Mouse (Mus musculus): ENCODE data around the gene Pgm3.

Gene Pgm3

GRCm38 (mm10) chr9:86569314-86569910 lies 2.2 kb downstream of the Pgm3 start:
- no peak for DNase-seq

DNA sequence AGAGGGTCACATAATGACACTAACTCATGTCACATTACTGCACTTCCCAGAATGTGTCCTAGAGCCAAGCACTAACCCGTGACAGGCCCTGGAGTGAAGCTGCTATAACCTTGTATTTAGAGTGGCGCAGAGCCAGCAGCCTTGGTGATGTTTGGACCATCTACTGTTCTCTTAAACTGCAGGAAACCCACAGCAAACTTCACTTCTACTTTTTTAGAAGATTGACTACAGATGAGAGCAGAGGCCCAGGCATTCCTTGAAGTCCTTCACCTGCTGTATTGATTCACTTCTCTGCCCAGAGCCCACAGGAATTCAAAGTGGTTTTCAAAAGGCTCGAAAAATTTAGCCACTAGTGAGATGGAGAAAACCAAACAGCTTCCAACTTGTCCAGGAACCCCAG lies 11.1 kb downstream of the Pgm3 start:
- DNase-seq = no peak

GRCm38 (mm10) chr9:86554641-86555040 lies 17.0 kb downstream of the Pgm3 start:
- no peak for DNase-seq

- DNase-seq = no peak
Measured at GRCm38 (mm10) chr9:86553886-86554285, 17.8 kb downstream of the Pgm3 start.

- no peak for DNase-seq
Measured at GRCm38 (mm10) chr9:86550717-86551116, 20.9 kb downstream of the Pgm3 start.

DNA sequence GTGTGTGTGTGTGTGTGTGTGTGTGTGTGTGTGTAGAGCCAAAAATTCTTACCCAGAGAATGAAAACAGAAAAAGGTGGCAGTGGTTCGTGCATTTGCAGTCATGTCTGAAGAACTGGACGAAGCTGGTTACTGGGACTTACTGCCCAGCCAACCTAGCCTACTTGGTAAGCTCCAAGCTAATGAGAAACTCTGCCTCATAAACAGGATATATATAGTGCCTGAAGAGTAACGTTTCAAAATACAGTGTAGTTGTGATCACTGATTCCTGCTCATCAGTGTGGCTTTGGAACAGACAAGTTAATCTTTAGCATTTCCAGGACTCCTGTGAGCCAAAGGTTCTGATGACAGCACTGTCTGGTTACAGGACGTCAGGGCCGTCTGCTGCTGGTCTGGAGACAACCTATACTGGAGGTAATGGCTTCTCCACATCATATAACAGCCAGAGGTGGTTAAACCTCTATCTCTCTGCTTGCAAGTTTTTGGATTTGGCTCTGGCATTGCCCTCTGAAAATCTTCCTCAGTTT lies 21.9 kb downstream of the Pgm3 start:
- no peak for DNase-seq

DNA sequence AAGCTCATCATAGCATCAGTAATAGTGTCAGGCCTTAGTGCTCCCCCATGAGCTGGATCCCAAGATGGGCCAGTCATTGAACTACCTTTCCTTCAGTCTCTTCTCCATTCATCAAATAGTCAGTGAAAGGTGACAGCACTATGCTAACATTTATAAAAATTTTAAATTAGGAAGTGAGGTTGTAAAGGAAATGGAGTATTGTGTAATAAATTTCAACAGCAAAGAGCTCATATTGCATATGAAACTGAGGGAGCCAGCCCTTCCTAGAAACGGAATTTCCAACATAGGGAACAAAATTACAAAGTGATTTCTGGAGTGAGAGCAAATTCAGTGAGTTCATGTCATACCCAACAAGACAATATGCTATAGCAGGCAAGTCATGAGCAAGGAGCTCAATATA lies 27.1 kb downstream of the Pgm3 start:
- DNase-seq = no peak

- DNase-seq = no peak
Measured at GRCm38 (mm10) chr9:86543451-86543850, 28.2 kb downstream of the Pgm3 start.

GRCm38 (mm10) chr9:86534071-86534470 lies 37.6 kb downstream of the Pgm3 start:
- DNase-seq = no peak

DNA sequence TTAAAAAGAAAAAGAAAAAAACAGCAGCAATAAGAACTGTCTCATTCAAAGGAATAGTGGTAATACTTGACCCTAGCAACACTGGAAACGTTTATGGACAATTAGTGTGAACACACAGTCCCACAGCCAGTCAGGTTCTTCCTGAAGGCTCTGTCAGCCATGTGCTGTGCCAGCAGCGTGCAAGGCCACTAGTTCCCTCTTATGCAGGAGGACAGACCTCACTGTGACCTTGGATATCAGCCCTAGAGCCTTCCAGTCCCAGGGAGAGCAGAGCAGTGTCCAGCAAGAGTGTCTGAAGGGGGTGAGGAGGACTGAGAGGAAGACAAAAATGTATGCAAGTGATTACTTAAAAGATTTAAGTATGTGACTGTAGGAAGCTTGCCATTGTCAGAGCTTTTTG lies 46.0 kb downstream of the Pgm3 start:
- DNase-seq = no peak

DNA sequence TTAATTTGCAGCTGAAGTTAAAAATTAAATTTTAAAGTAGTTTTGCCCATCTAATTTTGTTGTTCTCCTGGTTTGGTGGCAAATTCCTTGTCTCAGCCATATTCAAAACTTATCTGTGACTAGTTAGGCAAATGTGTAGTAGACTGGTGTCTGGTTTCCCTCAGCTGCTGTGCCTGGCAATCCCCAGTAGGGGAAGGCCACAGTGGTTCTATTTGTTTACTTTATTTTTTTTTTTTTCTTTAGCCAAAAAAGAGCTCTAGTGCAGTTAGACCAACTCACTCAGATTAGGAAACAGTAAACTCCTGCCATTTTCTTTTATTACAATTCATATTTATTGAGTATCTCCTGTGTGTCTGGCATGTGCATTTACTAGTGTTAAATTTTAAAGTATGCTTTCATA lies 49.3 kb downstream of the Pgm3 start:
- no peak for DNase-seq

DNA sequence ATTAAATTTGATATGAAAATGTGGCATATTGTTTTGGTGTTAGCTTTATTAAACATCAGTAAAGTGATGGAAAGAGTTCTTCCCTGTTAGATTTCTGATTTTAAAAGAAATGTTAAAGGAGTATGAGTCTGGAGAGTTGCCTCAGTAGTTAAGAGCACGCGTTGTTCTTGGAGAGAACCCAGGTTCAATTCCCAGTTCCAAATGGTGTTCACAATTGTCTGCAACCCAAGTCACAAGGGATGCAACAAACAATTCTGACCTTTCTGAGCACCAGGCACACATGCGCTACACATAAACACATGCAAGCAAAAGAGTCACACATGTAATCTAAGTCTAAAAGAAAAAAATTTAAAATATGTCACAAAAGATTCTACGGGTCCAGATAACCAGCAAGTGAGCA lies 56.8 kb downstream of the Pgm3 start:
- no peak for DNase-seq

DNA sequence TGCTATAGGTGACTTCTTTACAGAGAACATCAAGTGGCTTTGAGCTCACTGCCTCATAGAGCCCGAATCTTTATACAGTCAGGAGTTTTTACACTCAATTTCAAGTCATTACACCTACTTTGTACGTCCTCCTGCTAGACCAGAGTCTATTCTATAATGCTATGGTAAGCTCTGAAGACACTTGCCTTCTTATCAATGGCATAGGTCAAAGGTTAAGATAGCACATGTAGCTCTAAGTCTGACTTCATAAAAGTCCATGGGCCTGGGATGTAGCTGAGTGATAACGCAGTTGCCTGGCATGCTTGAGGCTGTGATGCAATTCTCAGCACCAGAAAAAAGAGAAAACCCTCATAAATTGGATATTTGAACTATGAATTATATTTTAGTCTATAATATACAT lies 57.3 kb downstream of the Pgm3 start:
- DNase-seq = no peak

- DNase-seq = no peak
Measured at GRCm38 (mm10) chr9:86513733-86514132, 57.9 kb downstream of the Pgm3 start.

DNA sequence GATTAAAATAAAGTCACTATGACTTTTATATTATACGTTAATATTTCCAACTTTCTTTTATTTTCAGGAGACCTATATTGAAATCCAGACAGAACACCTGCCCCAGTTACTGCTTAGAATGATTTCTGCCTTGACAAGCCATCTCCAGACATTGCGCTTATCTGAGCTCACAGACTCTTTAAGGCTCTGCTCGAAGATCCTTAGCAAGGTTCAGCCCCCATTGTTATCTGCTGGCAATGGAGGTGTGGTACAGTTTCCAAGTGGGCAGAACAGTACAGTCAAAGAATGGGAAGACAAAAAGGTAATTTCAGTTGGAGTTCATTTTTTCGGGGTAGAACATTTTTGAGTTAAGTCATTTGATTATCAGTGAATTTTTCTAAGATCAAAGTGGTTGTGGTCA lies 64.2 kb downstream of the Pgm3 start:
- no peak for DNase-seq
